Mouse (Mus musculus) NIH3T3 (cell line): ENCODE results near the gene Tnfsf13.

Experiments
- DNase-seq: peaks from one replicate; pipeline ENCODE4 v3.0.0-alpha.2; 2012; ENCODE audit warnings: low read depth

Tnfsf13 gene

DNA sequence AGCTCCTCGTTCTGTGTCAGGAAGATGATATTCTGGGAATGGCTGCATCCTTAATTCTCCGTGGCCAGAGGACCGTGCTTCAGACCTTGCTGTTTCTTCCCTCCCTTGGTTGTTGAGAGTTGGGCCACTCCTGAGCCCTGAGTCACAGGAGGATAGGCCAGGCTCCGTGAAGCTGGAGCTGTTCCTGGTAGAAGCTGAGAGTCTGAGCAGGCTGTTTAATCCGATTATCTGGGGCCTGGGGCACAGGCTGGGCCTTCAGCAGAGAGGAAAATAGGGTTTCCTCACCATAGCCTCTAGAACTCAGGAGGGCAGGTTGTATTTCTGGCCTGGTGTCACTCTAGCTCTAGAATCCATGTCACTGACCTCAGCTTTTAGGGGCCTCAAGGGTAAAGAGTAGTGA lies 32.2 kb downstream of the Tnfsf13 start:
- no peak for DNase-seq

DNA sequence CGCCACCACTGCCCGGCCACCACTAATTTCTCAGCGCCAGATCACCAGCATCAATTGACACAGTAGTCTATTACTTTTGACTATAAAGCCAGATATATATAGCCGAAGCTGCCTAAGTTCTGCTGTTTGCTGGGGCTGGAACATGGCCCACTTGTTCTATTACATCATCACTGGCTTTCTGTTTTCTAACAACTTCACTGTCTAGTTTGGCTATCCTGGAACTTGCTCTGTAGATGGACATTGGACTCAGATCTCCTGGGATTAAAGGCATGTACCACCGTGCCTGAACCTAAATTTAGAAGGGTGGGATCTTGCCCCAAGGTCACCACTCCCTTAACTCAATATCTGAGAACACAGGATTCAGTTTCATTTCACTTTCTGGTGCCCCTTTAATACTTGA lies 39.7 kb downstream of the Tnfsf13 start:
- no peak for DNase-seq

GRCm38 (mm10) chr11:69635471-69635870 lies 50.1 kb downstream of the Tnfsf13 start:
- no peak for DNase-seq

DNA sequence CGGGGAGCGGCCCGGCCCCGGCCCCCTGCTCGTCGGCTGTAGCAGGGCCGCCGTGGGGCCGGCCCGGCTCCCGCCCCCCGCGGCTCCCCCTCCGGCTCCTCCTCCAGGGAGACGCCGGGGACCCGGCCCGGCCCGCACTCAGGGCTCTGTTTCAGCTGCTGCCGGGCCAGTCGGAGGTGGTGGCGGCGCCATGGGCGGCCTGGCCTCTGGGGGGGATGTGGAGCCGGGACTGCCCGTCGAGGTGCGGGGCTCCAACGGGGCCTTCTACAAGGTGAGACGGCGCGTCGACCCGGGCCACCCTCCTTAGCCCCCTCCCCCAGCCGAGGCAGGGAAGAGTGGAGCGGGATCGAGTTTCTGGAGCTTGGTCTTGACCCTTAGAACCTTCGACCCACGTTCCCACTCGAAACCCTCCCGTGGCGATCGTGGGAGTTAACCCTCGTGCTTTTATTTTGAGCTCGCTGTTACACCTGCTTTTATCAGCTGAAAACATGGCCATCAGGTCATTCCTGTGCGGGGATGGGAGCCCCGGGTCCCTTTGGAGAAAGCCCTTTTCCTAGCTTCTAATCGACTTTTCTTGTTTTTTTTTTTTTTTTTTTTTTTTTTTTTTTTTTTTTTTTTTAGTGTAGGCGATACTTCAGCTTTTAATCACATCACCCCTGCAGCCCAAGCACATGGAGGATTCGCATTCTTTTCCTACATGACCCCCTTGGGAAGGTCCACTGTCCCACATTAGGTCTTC lies 52.3 kb downstream of the Tnfsf13 start:
- DNase-seq = no peak
